Mouse (Mus musculus) ES-E14 (cell line): ENCODE results near the gene Slc39a13.

Source experiments
- CHD2 ChIP-seq: IDR thresholded peaks from 2 replicates; pipeline ENCODE4 v1.6.1; 2014; ENCODE audit warnings: mild to moderate bottlenecking, low read depth, low read length, inconsistent platforms
- MAFK ChIP-seq: IDR thresholded peaks from 2 replicates; pipeline ENCODE4 v1.6.1; 2014; ENCODE audit warnings: mild to moderate bottlenecking, low read depth, low read length, inconsistent platforms; ENCODE audit not compliant: insufficient read depth
- ZC3H11A ChIP-seq: IDR thresholded peaks from 2 replicates; pipeline ENCODE4 v1.6.1; 2012; ENCODE audit warnings: low read depth, mild to moderate bottlenecking, inconsistent platforms, low read length, borderline replicate concordance
- ZNF384 ChIP-seq: IDR thresholded peaks from 2 replicates; pipeline ENCODE4 v1.6.1; 2012; ENCODE audit warnings: low read depth, low read length, inconsistent platforms

DNA sequence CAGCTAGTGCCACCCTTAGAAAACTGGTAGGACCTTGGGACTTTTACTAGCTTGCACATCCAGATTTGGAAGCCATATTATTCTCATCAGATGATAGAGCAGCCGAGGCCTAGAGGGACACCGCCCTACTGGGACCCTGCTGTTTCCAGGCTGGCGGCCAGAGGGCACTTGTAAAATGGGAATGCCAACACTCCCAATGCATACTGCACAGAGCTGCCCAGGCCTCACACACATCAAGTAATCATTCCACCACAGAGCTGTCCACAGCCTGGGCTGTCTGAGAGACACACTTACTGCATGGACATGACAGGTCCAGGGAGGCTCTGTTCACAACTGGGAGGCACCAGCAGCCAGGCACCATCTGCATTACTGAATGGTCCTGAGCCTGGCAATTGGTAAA, 3.8 kb downstream of the Slc39a13 start:
- TF ChIP-seq MAFK: no peak
- TF ChIP-seq CHD2: no peak
- no peak for TF ChIP-seq ZC3H11A
- TF ChIP-seq ZNF384: no peak
